In the genomic region with DNA sequence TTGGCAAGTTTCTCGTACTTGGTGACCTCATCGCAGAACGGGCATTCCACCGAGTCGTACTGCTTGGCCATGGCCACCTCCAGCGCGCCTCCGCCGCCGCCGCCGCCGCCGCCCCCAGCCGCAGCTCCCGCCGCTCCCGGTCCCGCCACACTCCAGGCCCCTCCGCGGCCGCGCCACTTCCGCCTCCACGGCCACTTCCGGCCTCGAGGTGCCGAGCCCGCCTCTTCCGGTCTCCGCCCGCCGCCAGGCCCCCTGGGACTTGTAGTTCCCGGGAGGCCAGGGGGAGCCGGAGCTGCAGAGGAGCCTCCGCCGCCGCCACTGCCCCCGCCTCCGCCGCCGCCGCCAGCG, we compare ENCODE assay signal across 8 mouse cellular contexts. TPM values are rescaled to one million over a fixed set of nuclear protein-coding genes. Genes with fewer than 3 reads are reported as not detected.
A peak's percentile ranks its signal among the peaks of the same experiment; 100 is the strongest.
DNase-seq lines count a peak whose midpoint lies in the region; ATAC-seq and TF ChIP-seq lines count a peak whose summit lies in the region.

No protein-coding gene starts in this region.

- peak; percentile 29 for ATAC-seq in granulocyte monocyte progenitor cell, adult 5-6 weeks (replicated peaks; ENCODE audit: poor library complexity, severe bottlenecking)
- ATAC-seq in limb, embryonic 14.5 days (ENCODE audit: low FRiP score, low read depth): peak; percentile 88
- peak; percentile 88 for ATAC-seq in midbrain, embryonic 16.5 days

- H3K9ac ChIP-seq in limb, embryonic 14.5 days (ENCODE audit: low read depth, low read length, severe bottlenecking): peak overlapping the region; percentile 84
- H3K9ac ChIP-seq in midbrain, embryonic 16.5 days (ENCODE audit: low read depth, low read length): peak overlapping the region; percentile 86

- H3K4me2 ChIP-seq in limb, embryonic 14.5 days (replicated peaks; ENCODE audit: low read depth, low read length, severe bottlenecking): peak overlapping the region; percentile 79
- peak overlapping the region; percentile 99 for H3K4me2 ChIP-seq in midbrain, embryonic 16.5 days (ENCODE audit: low read length)

- WGBS in embryonic facial prominence, embryonic 10.5 days: under 1% methylated on average over 44 of the region's 44 CpGs
- under 1% methylated on average over 21 of the region's 44 CpGs for WGBS in limb, embryonic 14.5 days
- WGBS in midbrain, embryonic 16.5 days: 0% methylated on average over 42 of the region's 44 CpGs

- H3K27ac ChIP-seq in embryonic facial prominence, embryonic 10.5 days (replicated peaks): peak overlapping the region; percentile 97
- H3K27ac ChIP-seq in limb, embryonic 14.5 days (replicated peaks; ENCODE audit: low read depth, low read length): peak overlapping the region; percentile 95
- peak overlapping the region; percentile 100 for H3K27ac ChIP-seq in midbrain, embryonic 16.5 days (ENCODE audit: low read length)

- H3K4me3 ChIP-seq in embryonic facial prominence, embryonic 10.5 days: peak overlapping the region; percentile 90
- H3K4me3 ChIP-seq in limb, embryonic 14.5 days (replicated peaks; ENCODE audit: low read length): peak overlapping the region; percentile 88
- peak overlapping the region; percentile 96 for H3K4me3 ChIP-seq in midbrain, embryonic 16.5 days (ENCODE audit: low read depth, low read length)

- peak; percentile 88 for DNase-seq in 3134 (ENCODE audit: extremely low read depth, insufficient read length, low spot score)
- peak; percentile 97 for DNase-seq in adrenal gland, postnatal 10 days
- peak; percentile 97 for DNase-seq in embryonic facial prominence, embryonic 10.5 days (ENCODE audit: low spot score)
- peak; percentile 92 for DNase-seq in kidney, adult 11 months
- peak; percentile 86 for DNase-seq in limb, embryonic 14.5 days (ENCODE audit: low spot score)
- DNase-seq in spleen, postnatal 36 days (ENCODE audit: low spot score in 2 of 2): peak; percentile 95 to 96

- no peaks in the 10 kb centered on the region for H3K9me3 ChIP-seq in embryonic facial prominence, embryonic 10.5 days
- H3K9me3 ChIP-seq in limb, embryonic 14.5 days (ENCODE audit: control insufficient read depth, low read length): no peaks in the 10 kb centered on the region
- H3K9me3 ChIP-seq in midbrain, embryonic 16.5 days (replicated peaks; ENCODE audit: control insufficient read depth, low read length, poor library complexity, severe bottlenecking): no peaks in the 10 kb centered on the region

- TF ChIP-seq POLR2A in limb, embryonic 14.5 days (IDR thresholded peaks at IDR 0.05; ENCODE audit: borderline replicate concordance, extremely low read depth, insufficient read depth, insufficient read length): no peak

- peaks cover 40% of the 10 kb centered on the region for H3K36me3 ChIP-seq in embryonic facial prominence, embryonic 10.5 days (replicated peaks)
- peaks cover 37% of the 10 kb centered on the region for H3K36me3 ChIP-seq in limb, embryonic 14.5 days (ENCODE audit: control insufficient read depth, insufficient read depth, low read length)
- peaks cover 16% of the 10 kb centered on the region for H3K36me3 ChIP-seq in midbrain, embryonic 16.5 days (ENCODE audit: control insufficient read depth, insufficient read depth, low read length)

- peaks cover 45% of the 10 kb centered on the region for H3K4me1 ChIP-seq in embryonic facial prominence, embryonic 10.5 days
- H3K4me1 ChIP-seq in limb, embryonic 14.5 days (ENCODE audit: control insufficient read depth, insufficient read depth, low read length): peaks cover 16% of the 10 kb centered on the region
- H3K4me1 ChIP-seq in midbrain, embryonic 16.5 days (ENCODE audit: control insufficient read depth, insufficient read depth, low read length): peaks cover 18% of the 10 kb centered on the region

- H3K27me3 ChIP-seq in embryonic facial prominence, embryonic 10.5 days (replicated peaks; ENCODE audit: low read depth, poor library complexity, severe bottlenecking): no peaks in the 10 kb centered on the region
- no peaks in the 10 kb centered on the region for H3K27me3 ChIP-seq in limb, embryonic 14.5 days (ENCODE audit: control insufficient read depth, insufficient read depth, low read length)
- H3K27me3 ChIP-seq in midbrain, embryonic 16.5 days (ENCODE audit: control insufficient read depth, insufficient read depth, low read depth, low read length): no peaks in the 10 kb centered on the region

RNA-seq across cellular contexts. Expression of a gene that starts 0.3 kb away (rescaled TPM):
- 10 to 100 TPM; 65.5 to 70.9 TPM for total RNA-seq in adrenal gland, postnatal 10 days (2021)
- 130 and 135 TPM in 2 replicates for polyA plus RNA-seq in embryonic facial prominence, embryonic 10.5 days (2016; fragmentation: Nextera tagmentation; extraction: Ambion mirVana)
- total RNA-seq in granulocyte monocyte progenitor cell, adult 5-6 weeks (2014; fragmentation: Nextera tagmentation): 89.5 and 102 TPM in 2 replicates
- total RNA-seq in granulocyte monocyte progenitor cell, adult 5-6 weeks (2017): 44.8 and 54.3 TPM in 2 replicates
- polyA plus RNA-seq in limb, embryonic 14.5 days (2012; rRNA removed): 211 and 240 TPM in 2 replicates
- 84.7 and 87.1 TPM in 2 replicates for polyA plus RNA-seq in limb, embryonic 14.5 days (2014; fragmentation: Nextera tagmentation; extraction: Ambion mirVana)
- 61.3 and 67.3 TPM in 2 replicates for polyA plus RNA-seq in midbrain, embryonic 16.5 days (2015; fragmentation: Nextera tagmentation; extraction: Ambion mirVana)

RNA-seq across cellular contexts. Expression of a gene that starts 8.3 kb away (rescaled TPM):
- total RNA-seq in adrenal gland, postnatal 10 days (2021): 10 to 100 TPM; 28.9 to 35.4 TPM
- 27.1 and 27.5 TPM in 2 replicates for polyA plus RNA-seq in embryonic facial prominence, embryonic 10.5 days (2016; fragmentation: Nextera tagmentation; extraction: Ambion mirVana)
- 14.3 and 17.6 TPM in 2 replicates for total RNA-seq in granulocyte monocyte progenitor cell, adult 5-6 weeks (2014; fragmentation: Nextera tagmentation)
- total RNA-seq in granulocyte monocyte progenitor cell, adult 5-6 weeks (2017): 11.2 and 12.7 TPM in 2 replicates
- polyA plus RNA-seq in limb, embryonic 14.5 days (2012; rRNA removed): 36.8 and 52.0 TPM in 2 replicates
- polyA plus RNA-seq in limb, embryonic 14.5 days (2014; fragmentation: Nextera tagmentation; extraction: Ambion mirVana): 18.5 and 20.3 TPM in 2 replicates
- polyA plus RNA-seq in midbrain, embryonic 16.5 days (2015; fragmentation: Nextera tagmentation; extraction: Ambion mirVana): 51.1 and 59.3 TPM in 2 replicates

RNA-seq across cellular contexts. Expression of a gene that starts 8.6 kb away (rescaled TPM):
- total RNA-seq in adrenal gland, postnatal 10 days (2021): 10 to 100 TPM; 27.1 to 37.6 TPM
- polyA plus RNA-seq in embryonic facial prominence, embryonic 10.5 days (2016; fragmentation: Nextera tagmentation; extraction: Ambion mirVana): 33.5 and 35.5 TPM in 2 replicates
- total RNA-seq in granulocyte monocyte progenitor cell, adult 5-6 weeks (2014; fragmentation: Nextera tagmentation): 24.2 and 34.0 TPM in 2 replicates
- 19.0 and 20.7 TPM in 2 replicates for total RNA-seq in granulocyte monocyte progenitor cell, adult 5-6 weeks (2017)
- 75.7 and 101 TPM in 2 replicates for polyA plus RNA-seq in limb, embryonic 14.5 days (2012; rRNA removed)
- 30.7 and 33.4 TPM in 2 replicates for polyA plus RNA-seq in limb, embryonic 14.5 days (2014; fragmentation: Nextera tagmentation; extraction: Ambion mirVana)
- 21.1 and 23.5 TPM in 2 replicates for polyA plus RNA-seq in midbrain, embryonic 16.5 days (2015; fragmentation: Nextera tagmentation; extraction: Ambion mirVana)

RNA-seq across cellular contexts. Expression of a gene that starts 28.3 kb away (rescaled TPM):
- total RNA-seq in adrenal gland, postnatal 10 days (2021): under 1 TPM in 1 of 2 experiments, not detected in 1; 0.30 TPM
- 0.52 and 0.57 TPM in 2 replicates for polyA plus RNA-seq in embryonic facial prominence, embryonic 10.5 days (2016; fragmentation: Nextera tagmentation; extraction: Ambion mirVana)
- not detected in 2 replicates for total RNA-seq in granulocyte monocyte progenitor cell, adult 5-6 weeks (2014; fragmentation: Nextera tagmentation)
- total RNA-seq in granulocyte monocyte progenitor cell, adult 5-6 weeks (2017): not detected in 2 replicates
- polyA plus RNA-seq in limb, embryonic 14.5 days (2012; rRNA removed): 0.14 and 0.15 TPM in 2 replicates
- not detected in 2 replicates for polyA plus RNA-seq in limb, embryonic 14.5 days (2014; fragmentation: Nextera tagmentation; extraction: Ambion mirVana)
- 3.2 and 3.5 TPM in 2 replicates for polyA plus RNA-seq in midbrain, embryonic 16.5 days (2015; fragmentation: Nextera tagmentation; extraction: Ambion mirVana)

RNA-seq across cellular contexts. Expression of a gene that starts 44.5 kb away (rescaled TPM):
- total RNA-seq in adrenal gland, postnatal 10 days (2021): 10 to 100 TPM; 27.7 to 32.6 TPM
- 48.9 and 53.5 TPM in 2 replicates for polyA plus RNA-seq in embryonic facial prominence, embryonic 10.5 days (2016; fragmentation: Nextera tagmentation; extraction: Ambion mirVana)
- 15.4 and 33.4 TPM in 2 replicates for total RNA-seq in granulocyte monocyte progenitor cell, adult 5-6 weeks (2014; fragmentation: Nextera tagmentation)
- 19.0 and 28.7 TPM in 2 replicates for total RNA-seq in granulocyte monocyte progenitor cell, adult 5-6 weeks (2017)
- polyA plus RNA-seq in limb, embryonic 14.5 days (2012; rRNA removed): 82.6 and 169 TPM in 2 replicates
- polyA plus RNA-seq in limb, embryonic 14.5 days (2014; fragmentation: Nextera tagmentation; extraction: Ambion mirVana): 81.2 and 86.2 TPM in 2 replicates
- 46.9 and 48.5 TPM in 2 replicates for polyA plus RNA-seq in midbrain, embryonic 16.5 days (2015; fragmentation: Nextera tagmentation; extraction: Ambion mirVana)

Comparison
In these comparisons a context has a peak if more than half of its experiments do, and no peak if none do; other contexts are left out.
1. Peak in every context shown above with its lines: DNase-seq, ATAC-seq, H3K4me3 ChIP-seq and H3K27ac ChIP-seq.
2. ATAC-seq: peak in every context shown above with its lines; median percentile 88 in limb, embryonic 14.5 days; 88 in midbrain, embryonic 16.5 days; 29 in granulocyte monocyte progenitor cell, adult 5-6 weeks.